Mouse (Mus musculus) lung, adult 2 months (tissue): ENCODE measurements around the gene Olfr1188. TPM values are rescaled to one million over a fixed set of nuclear protein-coding genes. Genes with fewer than 3 reads are reported as not detected.
"Not testable (repeated sequence)": the region's sequence is repeated elsewhere in the genome, so short reads cannot be mapped to it uniquely, and the experiment has no call there.

Source experiments
- DNase-seq: peaks from one replicate; pipeline ENCODE4 v3.0.0; 2022
- H3K4me1 ChIP-seq: fragments of 200-500 bp; 2 replicates; pipeline ENCODE4 v1.6.1; 2011; ENCODE audit warnings: low read length; ENCODE audit not compliant: control insufficient read depth, insufficient read depth
- H3K4me3 ChIP-seq: fragments of 200-500 bp; replicated peaks from 2 replicates; pipeline ENCODE3; 2011; ENCODE audit warnings: low read depth, mild to moderate bottlenecking, control low read depth, low read length; ENCODE audit errors: extremely low read depth
- CTCF ChIP-seq: fragments of 200-500 bp; IDR thresholded peaks from 2 replicates; pipeline ENCODE4 v1.5.1; 2011; ENCODE audit warnings: mild to moderate bottlenecking, low read length, control low read depth; ENCODE audit not compliant: insufficient read depth
- POLR2A ChIP-seq: fragments of 200-500 bp; IDR thresholded peaks from 2 replicates; pipeline ENCODE4 v1.6.1; 2011; ENCODE audit warnings: low read depth, mild to moderate bottlenecking, control low read depth, low read length, borderline replicate concordance; ENCODE audit errors: extremely low read depth
- WGBS: fragments of 180-500 bp; shearing (Covaris S2); methylation state at CpG from one replicate; pipeline ENCODE4 v1.1.7; 2018; 5-methylcytosine and 5-hydroxymethylcytosine counted together
- polyA plus RNA-seq: library from polyadenylated mRNA; depleted of rRNA; stranded (reverse); fragments of >200 nt; gene quantifications from 2 replicates; pipeline ENCODE4 v1.2.3, GENCODE M21; 2012; rRNA removed

Gene Olfr1188
- not detected in 2 replicates for polyA plus RNA-seq

DNA sequence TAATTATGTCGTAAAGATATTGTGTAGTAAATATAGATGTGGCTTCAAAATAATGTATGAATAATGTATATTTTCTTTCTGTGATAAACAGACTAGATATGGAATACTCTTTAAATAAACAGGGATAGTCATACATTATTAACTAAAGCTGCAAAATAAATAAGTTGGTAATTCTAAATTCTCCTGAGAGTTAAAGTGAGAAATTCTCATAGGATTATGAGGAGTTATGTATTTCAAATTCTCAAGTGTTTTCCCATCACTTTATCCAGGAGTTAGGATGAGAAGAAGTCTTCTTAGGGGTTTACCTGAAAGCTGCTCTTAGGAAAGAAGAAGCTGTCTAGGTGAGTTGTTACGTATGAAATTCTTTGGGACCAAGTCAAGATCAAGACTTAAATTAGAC lies at the start of gene Olfr1188:
Gene Olfr1188, plus strand, starts transcription at position 301 of the 400 bp plus-strand sequence.
- WGBS: 74% methylated on average over 2 of the region's 2 CpGs
- Histone ChIP-seq H3K4me3 (no peak within 1 kb of the TSS), H3K4me1 (no peaks in the 10 kb centered on the region)
- no peak for DNase-seq
- TF ChIP-seq POLR2A (no peak), CTCF (no peak)

DNA sequence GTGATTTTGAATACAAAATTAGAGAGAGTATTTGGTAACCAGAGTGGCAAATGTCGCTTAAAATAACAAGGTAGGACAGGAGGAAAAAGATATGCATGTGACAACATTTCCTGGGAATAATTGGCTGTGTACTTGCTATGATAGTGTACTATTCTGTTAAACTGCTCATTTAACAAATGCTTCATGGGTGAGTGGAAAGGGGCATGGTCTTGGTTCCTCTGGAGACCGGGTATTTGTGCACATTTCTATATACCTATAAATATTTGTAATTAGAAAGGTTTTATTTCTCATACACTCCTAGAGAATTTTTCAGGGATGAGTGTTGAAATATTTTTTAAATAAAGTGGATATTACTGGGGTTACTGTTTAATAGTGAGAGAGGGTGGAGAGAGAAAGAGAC lies 38.5 kb upstream of the Olfr1188 start, which contains the start of gene Olfr1186:
Gene Olfr1186, plus strand, starts transcription at position 301 of the 400 bp plus-strand sequence.
- 65% methylated on average over 2 of the region's 2 CpGs for WGBS
- no peak for TF ChIP-seq CTCF
- TF ChIP-seq POLR2A: no peak
- no peak for DNase-seq

DNA sequence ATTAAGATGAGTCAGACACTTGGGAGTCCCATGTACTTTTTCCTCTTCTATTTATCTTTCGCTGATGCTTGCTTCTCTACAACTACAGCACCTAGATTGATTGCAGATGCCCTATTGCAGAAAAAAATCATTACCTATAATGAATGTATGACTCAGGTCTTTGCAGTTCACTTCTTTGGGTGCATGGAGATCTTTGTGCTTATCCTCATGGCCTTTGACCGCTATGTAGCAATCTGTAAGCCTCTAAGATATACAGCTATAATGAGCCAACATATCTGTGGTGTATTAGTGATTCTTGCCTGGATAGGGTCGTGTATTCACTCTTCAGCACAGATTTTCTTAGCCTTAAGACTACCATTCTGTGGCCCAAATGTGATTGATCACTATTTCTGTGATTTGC lies 31.0 kb upstream of the Olfr1188 start:
- DNase-seq: no peak
- WGBS: 59% methylated on average over 3 of the region's 3 CpGs
- TF ChIP-seq CTCF (no peak), POLR2A (no peak)
- H3K4me1 ChIP-seq: no peaks in the 10 kb centered on the region
- no peak overlapping the region for H3K4me3 ChIP-seq

More for the DNA sequence above, 38.5 kb upstream of the Olfr1188 start, which contains the start of gene Olfr1186:
- Histone ChIP-seq H3K4me1 (no peaks in the 10 kb centered on the region), H3K4me3 (no peak within 1 kb of the TSS)

DNA sequence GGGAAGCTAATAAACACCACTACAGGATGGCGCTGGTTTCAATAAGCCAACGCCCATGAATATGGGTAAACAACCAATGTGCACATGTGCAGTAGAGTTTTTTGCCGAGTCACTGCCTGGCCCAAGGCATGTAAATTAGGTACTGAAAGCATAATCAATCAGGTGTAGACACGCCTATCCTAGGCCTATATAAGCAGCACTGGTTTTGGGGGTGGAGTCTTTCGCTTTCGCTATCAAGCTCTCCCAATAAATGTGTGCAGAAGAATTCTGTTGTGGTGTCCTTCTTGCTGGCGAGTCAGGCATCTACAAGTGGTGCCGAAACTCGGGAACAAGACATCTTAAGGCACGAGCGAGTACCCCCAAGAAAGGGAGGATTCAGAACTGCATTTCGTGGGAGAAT lies 16.0 kb downstream of the Olfr1188 start:
- H3K4me3 ChIP-seq, H3K4me1 ChIP-seq, DNase-seq: not testable (repeated sequence)
- WGBS: 83% methylated on average over 12 of the region's 12 CpGs

DNA sequence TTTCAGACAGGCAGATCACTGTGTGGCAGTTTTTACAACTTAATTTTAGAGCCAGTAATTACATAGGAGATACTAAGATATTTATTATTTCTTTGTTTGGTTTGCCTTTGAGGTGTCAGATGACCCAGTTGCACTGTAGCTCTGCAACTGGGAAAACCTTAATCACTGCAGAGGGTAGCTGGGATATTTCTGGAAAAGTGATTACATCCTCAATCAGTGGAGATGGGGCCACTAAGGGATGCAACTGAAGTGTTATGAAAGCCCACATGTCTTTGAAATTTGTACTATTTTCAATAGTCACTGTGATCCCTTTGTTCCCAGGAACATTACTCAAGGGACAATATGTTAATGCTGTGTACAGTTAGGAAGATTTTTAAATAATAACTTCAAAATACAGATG lies 29.4 kb downstream of the Olfr1188 start, which contains the start of gene Olfr1189:
Gene Olfr1189, plus strand, starts transcription at position 301 of the 400 bp plus-strand sequence.
- TF ChIP-seq POLR2A (no peak), CTCF (no peak)
- no peak within 1 kb of the TSS for H3K4me3 ChIP-seq

More for the DNA sequence above, 29.4 kb downstream of the Olfr1188 start, which contains the start of gene Olfr1189:
- H3K4me1 ChIP-seq: no peaks in the 10 kb centered on the region
- no peak for DNase-seq

Other genes starting within 250 kb of the Olfr1188 start
- gene Olfr1174-ps, start 241.8 kb upstream of the Olfr1188 start, polyA plus RNA-seq: not detected in 2 replicates
- not detected in 2 replicates for gene Olfr1175-ps, start 229.7 kb upstream of the Olfr1188 start, polyA plus RNA-seq
- gene Olfr1176, start 220.2 kb upstream of the Olfr1188 start, polyA plus RNA-seq: not detected in 2 replicates
- not detected in 2 replicates for gene Olfr1177-ps, start 210.4 kb upstream of the Olfr1188 start, polyA plus RNA-seq
- gene Olfr1178, start 169.9 kb upstream of the Olfr1188 start, polyA plus RNA-seq: not detected in 2 replicates
- gene Olfr1179, start 150.5 kb upstream of the Olfr1188 start, polyA plus RNA-seq: not detected in 2 replicates
- gene Olfr1180, start 137.8 kb upstream of the Olfr1188 start, polyA plus RNA-seq: not detected in 2 replicates
- gene Olfr1181, start 130.8 kb upstream of the Olfr1188 start, polyA plus RNA-seq: not detected in 2 replicates
- gene Gm13757, start 107.8 kb upstream of the Olfr1188 start, polyA plus RNA-seq: not detected in 2 replicates
- not detected in 2 replicates for gene Olfr1183, start 102.1 kb upstream of the Olfr1188 start, polyA plus RNA-seq
- gene Olfr1184, start 73.3 kb upstream of the Olfr1188 start, polyA plus RNA-seq: not detected in 2 replicates
- gene Olfr1185-ps1, start 63.6 kb upstream of the Olfr1188 start, polyA plus RNA-seq: not detected in 2 replicates
- not detected in 2 replicates for gene Olfr1186, start 38.4 kb upstream of the Olfr1188 start, polyA plus RNA-seq
- gene Olfr1189, start 29.5 kb downstream of the Olfr1188 start, polyA plus RNA-seq: not detected in 2 replicates
- not detected in 2 replicates for gene Olfr1191-ps1, start 83.6 kb downstream of the Olfr1188 start, polyA plus RNA-seq
- gene Olfr1192-ps1, start 91.6 kb downstream of the Olfr1188 start, polyA plus RNA-seq: not detected in 2 replicates
- gene Olfr1193, start 118.7 kb downstream of the Olfr1188 start, polyA plus RNA-seq: not detected in 2 replicates
- not detected in 2 replicates for gene Olfr1195, start 132.3 kb downstream of the Olfr1188 start, polyA plus RNA-seq
- gene Olfr1196, start 147.7 kb downstream of the Olfr1188 start, polyA plus RNA-seq: not detected in 2 replicates
- not detected in 2 replicates for gene Olfr1197, start 175.4 kb downstream of the Olfr1188 start, polyA plus RNA-seq
- not detected in 2 replicates for gene Olfr1198, start 194.4 kb downstream of the Olfr1188 start, polyA plus RNA-seq
- not detected in 2 replicates for gene Olfr1199, start 203.5 kb downstream of the Olfr1188 start, polyA plus RNA-seq
- gene Olfr1200, start 213.6 kb downstream of the Olfr1188 start, polyA plus RNA-seq: not detected in 2 replicates
- gene Olfr1201, start 236.1 kb downstream of the Olfr1188 start, polyA plus RNA-seq: not detected in 2 replicates